Mouse (Mus musculus): ENCODE data around the gene Tnfsf12.

- TF ChIP-seq CTCF (IDR thresholded peaks at IDR 0.05; ENCODE audit: extremely low read depth, insufficient read length, insufficient replicate concordance, low read depth, low read length) (no peak), POLR2A (IDR thresholded peaks at IDR 0.05; ENCODE audit: low read depth, low read length) (no peak)
Measured at GRCm38 (mm10) chr11:69666665-69667005, 29.0 kb downstream of the Tnfsf12 start.
